Mouse (Mus musculus) naive thymus-derived CD4-positive, alpha-beta T cell, adult 5 months (primary cell): Measurements from ENCODE around the gene Aspg. TPM values are rescaled to one million over a fixed set of nuclear protein-coding genes. Genes with fewer than 3 reads are reported as not detected.

Experiments
- polyA plus RNA-seq: library from polyadenylated mRNA; unstranded; fragments of 100-300 nt; shearing (Covaris generic); gene quantifications from one replicate; pipeline ENCODE4 v1.2.1, GENCODE M21; 2017

Aspg gene
- not detected for polyA plus RNA-seq

DNA sequence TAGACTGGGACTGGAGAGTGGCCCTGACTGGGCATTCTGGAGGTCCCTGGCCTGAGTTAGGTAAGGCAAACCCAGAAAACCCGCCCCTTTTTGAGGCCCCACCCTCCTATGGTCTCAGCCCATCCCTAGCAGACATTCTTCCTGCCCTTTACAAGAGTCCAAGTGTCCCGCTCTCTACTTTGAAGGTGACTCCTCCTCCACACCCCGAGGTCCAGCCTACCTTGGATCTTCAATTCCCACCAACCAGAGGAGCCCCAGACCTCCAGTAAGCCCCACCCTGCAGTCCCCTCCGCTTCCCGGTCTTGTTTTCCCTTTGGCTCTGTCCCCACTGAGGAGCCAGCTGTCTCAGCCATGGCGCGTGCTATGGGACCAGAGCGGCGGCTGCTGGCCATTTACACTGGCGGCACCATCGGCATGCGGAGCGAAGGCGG lies at the start of gene Aspg:
Gene Aspg, plus strand, starts transcription at position 139 of the 431 bp plus-strand sequence.

GRCm38 (mm10) chr12:112145875-112146651 lies 39.6 kb downstream of the Aspg start, which contains the start of gene Kif26a:
Gene Kif26a (plus strand): TSS chr12:112146208.

Other genes starting within 250 kb of the Aspg start
- gene Ppp1r13b, start 198.6 kb upstream of the Aspg start, polyA plus RNA-seq = 98.5 TPM
- gene Atp5mpl, start 139.7 kb upstream of the Aspg start, polyA plus RNA-seq = 141 TPM
- not detected for gene Tdrd9, start 135.1 kb upstream of the Aspg start, polyA plus RNA-seq
- not detected for gene Rd3l, start 125.4 kb upstream of the Aspg start, polyA plus RNA-seq
- gene Kif26a, start 39.5 kb downstream of the Aspg start, polyA plus RNA-seq = not detected